15 mouse cellular contexts compared by ENCODE assay signal in genomic region chr2:148585721-148586335, GRCm38 (mm10).
"Had no signal": no experiment of that assay in that cellular context is flagged by ENCODE, and none has a peak within 500 bp of the region (broad histone marks: within the 10 kb centered on the region; RNA-seq: fewer than 3 reads in every experiment).

No protein-coding gene starts in this region.

- H3K27me3 ChIP-seq: limb, embryonic 15.5 days; midbrain, embryonic 13.5 days; neural tube, embryonic 15.5 days had no signal

- H3K4me3 ChIP-seq: limb, embryonic 15.5 days; midbrain, embryonic 13.5 days; neural tube, embryonic 15.5 days had no signal

- H3K36me3 ChIP-seq: limb, embryonic 15.5 days; midbrain, embryonic 13.5 days; neural tube, embryonic 15.5 days had no signal

- H3K4me2 ChIP-seq: limb, embryonic 15.5 days; midbrain, embryonic 13.5 days; neural tube, embryonic 15.5 days had no signal

- H3K9ac ChIP-seq: limb, embryonic 15.5 days; midbrain, embryonic 13.5 days; neural tube, embryonic 15.5 days had no signal

- H3K4me1 ChIP-seq: limb, embryonic 15.5 days; midbrain, embryonic 13.5 days; neural tube, embryonic 15.5 days had no signal

- DNase-seq: kidney, adult 11 months; kidney, adult 9 months; kidney, postnatal 36 days; layer of hippocampus, adult 9-11 months; layer of hippocampus, postnatal 36 days; lung, adult 2 months; thymus, postnatal 4 days had no signal

- H3K9me3 ChIP-seq: limb, embryonic 15.5 days; midbrain, embryonic 13.5 days; neural tube, embryonic 15.5 days had no signal

- H3K27ac ChIP-seq: kidney, postnatal 0 days; limb, embryonic 15.5 days; macrophage; midbrain, embryonic 13.5 days; neural tube, embryonic 15.5 days; stomach, postnatal 0 days had no signal

- ATAC-seq: inflammation-experienced regulatory T-cells, adult 6 months; lung, postnatal 0 days; midbrain, embryonic 13.5 days had no signal
